Mouse (Mus musculus) midbrain, embryonic 14.5 days (tissue): ENCODE data around the gene Fig4. TPM values are rescaled to one million over a fixed set of nuclear protein-coding genes. Genes with fewer than 3 reads are reported as not detected.

Source experiments
- ATAC-seq: fragments of 200-750 bp; cut with Nextera tagmentation; 2 replicates; pipeline ENCODE4 v1.8.0; 2017; ENCODE audit warnings: moderate number of reproducible peaks, moderate library complexity; ENCODE audit not compliant: low FRiP score, low TSS enrichment
- DNase-seq: peaks from one replicate; pipeline ENCODE4 v3.0.0-alpha.2; 2015
- H3K27ac ChIP-seq: fragments of 300-500 bp; sonication (generic); replicated peaks from 2 replicates; pipeline ENCODE4 v1.5.1; 2014; ENCODE audit warnings: mild to moderate bottlenecking, low read depth, low read length, moderate library complexity
- H3K27me3 ChIP-seq: fragments of 300-500 bp; sonication (generic); 2 replicates; pipeline ENCODE4 v1.6.1; 2014; ENCODE audit warnings: low read length, control low read depth, mixed read lengths; ENCODE audit not compliant: control insufficient read depth, insufficient read depth
- H3K36me3 ChIP-seq: fragments of 300-500 bp; sonication (generic); 2 replicates; pipeline ENCODE4 v1.6.1; 2014; ENCODE audit warnings: low read length, control low read depth; ENCODE audit not compliant: control insufficient read depth, insufficient read depth
- H3K4me1 ChIP-seq: fragments of 300-500 bp; sonication (generic); 2 replicates; pipeline ENCODE4 v1.6.1; 2014; ENCODE audit warnings: mild to moderate bottlenecking, antibody characterized with exemption, low read length, control low read depth; ENCODE audit not compliant: control insufficient read depth, insufficient read depth
- H3K4me2 ChIP-seq: fragments of 300-500 bp; sonication (generic); 2 replicates; pipeline ENCODE4 v1.6.1; 2014; ENCODE audit warnings: mild to moderate bottlenecking, low read length, moderate library complexity
- H3K4me3 ChIP-seq: fragments of 300-500 bp; sonication (generic); replicated peaks from 2 replicates; pipeline ENCODE4 v1.5.1; 2014; ENCODE audit warnings: low read depth, low read length
- H3K9ac ChIP-seq: fragments of 300-500 bp; sonication (generic); replicated peaks from 2 replicates; pipeline ENCODE4 v1.6.1; 2014; ENCODE audit warnings: mild to moderate bottlenecking, low read length, moderate library complexity
- H3K9me3 ChIP-seq: fragments of 300-500 bp; sonication (generic); 2 replicates; pipeline ENCODE4 v1.6.1; 2016; ENCODE audit warnings: low read length, control low read depth, mixed read lengths; ENCODE audit not compliant: control insufficient read depth
- WGBS: fragments of 180-500 bp; shearing (Covaris S2); extraction: QIAGEN DNeasy Blood & Tissue Kit; methylation state at CpG from one replicate; pipeline ENCODE4 v1.1.7; 2014; 5-methylcytosine and 5-hydroxymethylcytosine counted together
- polyA plus RNA-seq: library from polyadenylated mRNA; unstranded; fragments of >200 nt; fragmentation: Nextera tagmentation; extraction: Ambion mirVana; gene quantifications from 2 replicates; pipeline ENCODE4 v1.2.1, GENCODE M21; 2014

Fig4 gene
- polyA plus RNA-seq, 1 experiment from 2014 or later, result 33.9 TPM

GRCm38 (mm10) chr10:41280177-41280576, 22.9 kb downstream of the Fig4 start:
- no peak overlapping the region for H3K9ac ChIP-seq
- no peaks in the 10 kb centered on the region for H3K9me3 ChIP-seq
- WGBS, result 25% methylated on average over 6 of the region's 6 CpGs
- H3K4me2 ChIP-seq, result no peak overlapping the region
- H3K4me3 ChIP-seq, result no peak overlapping the region
- no peak for ATAC-seq
- H3K27me3 ChIP-seq, result no peaks in the 10 kb centered on the region
- H3K27ac ChIP-seq, result no peak overlapping the region
- DNase-seq, result peak; percentile 35
- peaks cover 6% of the 10 kb centered on the region; the same call in 1 of the 2 replicates for H3K4me1 ChIP-seq
- peaks cover 9% of the 10 kb centered on the region for H3K36me3 ChIP-seq

- DNase-seq (no peak), ATAC-seq (no peak)
- no peak overlapping the region for H3K4me2 ChIP-seq
- H3K9me3 ChIP-seq, result no peaks in the 10 kb centered on the region
- peaks cover 6% of the 10 kb centered on the region; the same call in 1 of the 2 replicates for H3K4me1 ChIP-seq
- no peak overlapping the region for H3K27ac ChIP-seq
- H3K4me3 ChIP-seq, result no peak overlapping the region
- no peak overlapping the region for H3K9ac ChIP-seq
- H3K36me3 ChIP-seq, result peaks cover 4% of the 10 kb centered on the region
- WGBS, result 100% methylated on average over 1 of the region's 1 CpGs
- no peaks in the 10 kb centered on the region for H3K27me3 ChIP-seq
Measured at GRCm38 (mm10) chr10:41278808-41279207, 24.3 kb downstream of the Fig4 start.

- Histone ChIP-seq H3K9me3 (no peaks in the 10 kb centered on the region), H3K4me1 (peaks cover 3% of the 10 kb centered on the region; the same call in 1 of the 2 replicates), H3K27ac (no peak overlapping the region), H3K27me3 (no peaks in the 10 kb centered on the region), H3K9ac (no peak overlapping the region), H3K36me3 (peaks cover 2% of the 10 kb centered on the region; the same call in 1 of the 2 replicates), H3K4me2 (no peak overlapping the region), H3K4me3 (no peak overlapping the region)
- ATAC-seq (no peak), DNase-seq (no peak)
- WGBS, result 88% methylated on average over 1 of the region's 1 CpGs
Measured at GRCm38 (mm10) chr10:41274871-41275270, 28.2 kb downstream of the Fig4 start.

GRCm38 (mm10) chr10:41271860-41272259, 31.2 kb downstream of the Fig4 start:
- H3K36me3 ChIP-seq, result peaks cover 7% of the 10 kb centered on the region
- H3K9ac ChIP-seq, result no peak overlapping the region
- H3K4me1 ChIP-seq, result no peaks in the 10 kb centered on the region
- ATAC-seq (no peak), DNase-seq (peak; percentile 66)
- no peaks in the 10 kb centered on the region for H3K9me3 ChIP-seq
- H3K27ac ChIP-seq, result no peak overlapping the region
- no peaks in the 10 kb centered on the region for H3K27me3 ChIP-seq
- H3K4me2 ChIP-seq, result no peak overlapping the region
- WGBS, result 40% methylated on average over 7 of the region's 7 CpGs
- no peak overlapping the region for H3K4me3 ChIP-seq

- ATAC-seq (no peak), DNase-seq (peak; percentile 69)
- H3K4me1 ChIP-seq, result no peaks in the 10 kb centered on the region
- peaks cover 7% of the 10 kb centered on the region; the same call in 1 of the 2 replicates for H3K36me3 ChIP-seq
- no peak overlapping the region for H3K27ac ChIP-seq
- H3K9ac ChIP-seq, result no peak overlapping the region
- no peak overlapping the region for H3K4me2 ChIP-seq
- H3K27me3 ChIP-seq, result no peaks in the 10 kb centered on the region
- no peak overlapping the region for H3K4me3 ChIP-seq
- H3K9me3 ChIP-seq, result no peaks in the 10 kb centered on the region
Measured at GRCm38 (mm10) chr10:41261889-41262288, 41.2 kb downstream of the Fig4 start.

- ATAC-seq (no peak), DNase-seq (no peak)
- Histone ChIP-seq H3K9me3 (no peaks in the 10 kb centered on the region), H3K4me1 (no peaks in the 10 kb centered on the region), H3K4me3 (no peak overlapping the region), H3K9ac (no peak overlapping the region), H3K27ac (no peak overlapping the region), H3K27me3 (no peaks in the 10 kb centered on the region), H3K4me2 (no peak overlapping the region), H3K36me3 (peaks cover 7% of the 10 kb centered on the region; the same call in 1 of the 2 replicates)
- WGBS, result 46% methylated on average over 1 of the region's 1 CpGs
Measured at GRCm38 (mm10) chr10:41261218-41261617, 41.8 kb downstream of the Fig4 start.

GRCm38 (mm10) chr10:41260243-41261006, 42.6 kb downstream of the Fig4 start:
- no peak for DNase-seq
- ATAC-seq, result no peak
- H3K4me3 ChIP-seq, result no peak overlapping the region
- no peaks in the 10 kb centered on the region for H3K9me3 ChIP-seq
- H3K4me2 ChIP-seq, result no peak overlapping the region
- no peak overlapping the region for H3K27ac ChIP-seq
- H3K9ac ChIP-seq, result no peak overlapping the region; the same call in 1 of the 2 replicates
- WGBS, result 46% methylated on average over 8 of the region's 8 CpGs
- no peaks in the 10 kb centered on the region for H3K4me1 ChIP-seq
- peaks cover 12% of the 10 kb centered on the region; the same call in 1 of the 2 replicates for H3K36me3 ChIP-seq
- no peaks in the 10 kb centered on the region for H3K27me3 ChIP-seq

- no peak overlapping the region for H3K27ac ChIP-seq
- DNase-seq, result no peak
- 77% methylated on average over 5 of the region's 5 CpGs for WGBS
- H3K9ac ChIP-seq, result no peak overlapping the region
- H3K4me2 ChIP-seq, result no peak overlapping the region
- no peaks in the 10 kb centered on the region for H3K9me3 ChIP-seq
- H3K4me3 ChIP-seq, result no peak overlapping the region
- no peak for ATAC-seq
- no peaks in the 10 kb centered on the region for H3K4me1 ChIP-seq
- H3K36me3 ChIP-seq, result peaks cover 22% of the 10 kb centered on the region; the same call in 1 of the 2 replicates
- H3K27me3 ChIP-seq, result no peaks in the 10 kb centered on the region
Measured at GRCm38 (mm10) chr10:41250749-41251065, 52.4 kb downstream of the Fig4 start.
